Mouse (Mus musculus): ENCODE measurements around the gene Flt3. TPM values are rescaled to one million over a fixed set of nuclear protein-coding genes. Genes with fewer than 3 reads are reported as not detected.

The Flt3 gene
- polyA plus RNA-seq, 1 experiment from 2014 or later, result 0.27 TPM

Small RNA genes within 50 kb of the gene (microRNA-seq; reads per million reads assigned to microRNA genes)
- not detected for gene Mir7k (ENCODE audit: borderline number of aligned reads)

Other genes with a start within 250 kb of the Flt3 start
- 2.2 and 2.3 TPM in 2 replicates for gene Gsx1, start 211.8 kb downstream of the Flt3 start, polyA plus RNA-seq (2014; fragmentation: Nextera tagmentation; extraction: Ambion mirVana)
- not detected in 2 replicates for gene Pdx1, start 130.5 kb downstream of the Flt3 start, polyA plus RNA-seq (2014; fragmentation: Nextera tagmentation; extraction: Ambion mirVana)
- not detected in 2 replicates for gene Cdx2, start 93.2 kb downstream of the Flt3 start, polyA plus RNA-seq (2014; fragmentation: Nextera tagmentation; extraction: Ambion mirVana)
- gene Urad, start 78.0 kb downstream of the Flt3 start, polyA plus RNA-seq (2014; fragmentation: Nextera tagmentation; extraction: Ambion mirVana), result not detected in 2 replicates
- 41.2 and 41.8 TPM in 2 replicates for gene Pan3, start 29.7 kb upstream of the Flt3 start, polyA plus RNA-seq (2014; fragmentation: Nextera tagmentation; extraction: Ambion mirVana)

Data from embryonic facial prominence, embryonic 11.5 days (tissue).